Mouse (Mus musculus) hindbrain, embryonic 16.5 days (tissue): Measurements from ENCODE around the gene Mlxipl. TPM values are rescaled to one million over a fixed set of nuclear protein-coding genes. Genes with fewer than 3 reads are reported as not detected.

Source experiments
- polyA plus RNA-seq: library from polyadenylated mRNA; unstranded; fragments of >200 nt; fragmentation: Nextera tagmentation; extraction: Ambion mirVana; gene quantifications from 2 replicates; pipeline ENCODE4 v1.2.1, GENCODE M21; 2015

Mlxipl gene
- polyA plus RNA-seq, 1 experiment from 2014 or later: 0.84 TPM

Other genes with a start within 250 kb of the Mlxipl start
- gene Tmem270, start 183.2 kb upstream of the Mlxipl start, polyA plus RNA-seq: not detected in 2 replicates
- gene Cldn13, start 174.4 kb upstream of the Mlxipl start, polyA plus RNA-seq: not detected in 2 replicates
- gene Mettl27, start 157.5 kb upstream of the Mlxipl start, polyA plus RNA-seq: 5.2 and 7.0 TPM in 2 replicates
- not detected in 2 replicates for gene Cldn4, start 143.0 kb upstream of the Mlxipl start, polyA plus RNA-seq
- 4.2 and 4.6 TPM in 2 replicates for gene Cldn3, start 103.7 kb upstream of the Mlxipl start, polyA plus RNA-seq
- 73.3 and 82.1 TPM in 2 replicates for gene Abhd11, start 80.7 kb upstream of the Mlxipl start, polyA plus RNA-seq
- 147 and 162 TPM in 2 replicates for gene Stx1a, start 66.4 kb upstream of the Mlxipl start, polyA plus RNA-seq
- gene Dnajc30, start 25.7 kb upstream of the Mlxipl start, polyA plus RNA-seq: 44.0 and 45.3 TPM in 2 replicates
- 77.0 and 81.1 TPM in 2 replicates for gene Bud23, start 24.9 kb upstream of the Mlxipl start, polyA plus RNA-seq
- gene Vps37d, start 11.6 kb upstream of the Mlxipl start, polyA plus RNA-seq: 29.4 and 29.8 TPM in 2 replicates
- gene Tbl2, start 59.8 kb downstream of the Mlxipl start, polyA plus RNA-seq: 15.0 and 17.2 TPM in 2 replicates
- 35.9 and 37.9 TPM in 2 replicates for gene Bcl7b, start 78.4 kb downstream of the Mlxipl start, polyA plus RNA-seq
- 20.5 and 21.6 TPM in 2 replicates for gene Baz1b, start 97.4 kb downstream of the Mlxipl start, polyA plus RNA-seq
- 19.7 and 21.3 TPM in 2 replicates for gene Fzd9, start 161.3 kb downstream of the Mlxipl start, polyA plus RNA-seq